Mouse (Mus musculus): ENCODE data around the gene Kpna2. TPM values are rescaled to one million over a fixed set of nuclear protein-coding genes. Genes with fewer than 3 reads are reported as not detected.
"Not testable (repeated sequence)": the region's sequence is repeated elsewhere in the genome, so short reads cannot be mapped to it uniquely, and the experiment has no call there.

Gene Kpna2
- polyA plus RNA-seq, 1 experiment from 2014 or later: 137 TPM

DNA sequence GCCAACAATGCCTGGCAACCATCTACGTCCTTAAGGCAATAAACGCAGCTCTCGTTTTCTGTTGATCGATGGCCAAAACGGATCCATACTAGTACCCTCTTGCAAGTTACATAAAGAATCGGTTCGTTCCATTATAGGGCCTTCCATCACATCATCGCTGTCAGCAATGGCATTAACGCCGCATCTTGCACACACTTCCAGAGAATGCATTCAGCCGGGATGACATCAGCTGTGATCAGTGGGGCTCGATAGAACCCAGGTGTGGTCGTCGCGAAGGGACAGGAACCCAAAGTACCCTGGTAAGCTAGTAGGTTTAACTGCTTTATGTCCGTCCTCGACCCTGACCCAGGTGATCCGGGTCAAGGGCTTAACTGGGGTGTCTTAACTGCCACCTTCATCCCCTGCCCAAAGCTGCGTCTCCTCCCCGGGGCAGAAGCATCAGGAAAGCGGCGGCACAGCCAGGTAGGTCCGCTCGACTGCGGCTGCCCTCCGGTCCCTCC, 640 bp downstream of the Kpna2 start:
- ATAC-seq: peak; percentile 54
- Histone ChIP-seq H3K36me3 (ENCODE audit: control insufficient read depth, insufficient read depth, low read length) (peaks cover 9% of the 10 kb centered on the region; the same call in 1 of the 2 replicates), H3K27ac (ENCODE audit: low read length) (peak overlapping the region; percentile 82), H3K4me2 (ENCODE audit: low read length) (peak overlapping the region; percentile 75), H3K4me1 (ENCODE audit: control insufficient read depth, insufficient read depth, low read length) (peaks cover 12% of the 10 kb centered on the region), H3K9ac (ENCODE audit: low read depth, low read length) (peak overlapping the region; percentile 88), H3K9me3 (replicated peaks; ENCODE audit: control insufficient read depth, low read length, poor library complexity, severe bottlenecking) (no peaks in the 10 kb centered on the region), H3K27me3 (ENCODE audit: control insufficient read depth, insufficient read depth, low read depth, low read length) (no peaks in the 10 kb centered on the region), H3K4me3 (ENCODE audit: low read depth, low read length) (peak overlapping the region; percentile 98)
- WGBS: under 1% methylated on average over 26 of the region's 26 CpGs

DNA sequence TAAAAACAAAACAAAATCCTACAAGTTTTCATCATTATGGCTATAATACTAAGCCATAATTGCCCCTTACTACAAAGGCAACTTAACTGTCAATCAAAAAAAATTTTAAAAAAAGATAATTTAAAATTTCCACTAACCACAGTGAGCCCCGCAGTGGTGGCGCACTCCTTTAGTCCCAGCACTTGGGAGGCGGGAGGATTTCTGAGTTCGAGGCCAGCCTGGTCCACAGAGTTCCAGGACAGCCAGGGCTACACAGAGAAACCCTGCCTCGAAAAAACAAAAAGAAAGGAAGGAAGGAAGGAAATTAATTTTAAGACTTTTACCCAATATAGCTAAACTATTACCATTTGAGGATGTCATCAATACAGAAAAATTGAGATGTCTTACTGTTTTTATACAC, 1.4 kb downstream of the Kpna2 start:
- WGBS: 13% methylated on average over 5 of the region's 5 CpGs
- ATAC-seq: no peak
- no peaks in the 10 kb centered on the region for H3K27me3 ChIP-seq (ENCODE audit: control insufficient read depth, insufficient read depth, low read depth, low read length)
- peak overlapping the region; percentile 98 for H3K4me3 ChIP-seq (ENCODE audit: low read depth, low read length)
- H3K9ac ChIP-seq (ENCODE audit: low read depth, low read length): peak overlapping the region; percentile 88
- H3K9me3 ChIP-seq (replicated peaks; ENCODE audit: control insufficient read depth, low read length, poor library complexity, severe bottlenecking): no peaks in the 10 kb centered on the region
- H3K27ac ChIP-seq (ENCODE audit: low read length): no peak overlapping the region
- peaks cover 9% of the 10 kb centered on the region; the same call in 1 of the 2 replicates for H3K36me3 ChIP-seq (ENCODE audit: control insufficient read depth, insufficient read depth, low read length)
- H3K4me1 ChIP-seq (ENCODE audit: control insufficient read depth, insufficient read depth, low read length): peaks cover 12% of the 10 kb centered on the region
- H3K4me2 ChIP-seq (ENCODE audit: low read length): peak overlapping the region; percentile 75

DNA sequence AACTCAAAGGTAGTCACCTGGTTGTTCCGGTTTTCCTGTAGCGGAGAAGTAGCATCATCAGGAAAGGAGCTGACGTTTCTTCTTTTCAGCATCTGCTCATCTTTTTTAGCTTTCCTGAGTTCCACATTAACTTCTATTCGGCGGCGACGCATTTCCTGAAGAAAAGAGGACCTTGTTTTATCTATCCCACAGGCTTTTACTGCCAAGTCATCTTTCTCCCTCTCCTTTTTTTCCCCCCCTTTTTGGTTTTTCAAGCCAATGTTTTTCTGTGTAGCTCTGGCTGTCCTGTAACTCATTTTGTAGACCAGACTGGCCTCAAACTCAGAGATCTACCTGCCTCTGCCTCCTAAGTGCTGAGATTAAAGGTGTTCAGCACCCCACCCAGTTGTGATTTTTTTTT, 2.8 kb downstream of the Kpna2 start:
- peaks cover 10% of the 10 kb centered on the region; the same call in 1 of the 2 replicates for H3K36me3 ChIP-seq (ENCODE audit: control insufficient read depth, insufficient read depth, low read length)
- not testable (repeated sequence) for H3K27me3 ChIP-seq (ENCODE audit: control insufficient read depth, insufficient read depth, low read depth, low read length); H3K4me3 ChIP-seq (ENCODE audit: low read depth, low read length); ATAC-seq; H3K9ac ChIP-seq (ENCODE audit: low read depth, low read length); H3K27ac ChIP-seq (ENCODE audit: low read length); H3K4me2 ChIP-seq (ENCODE audit: low read length); H3K9me3 ChIP-seq (replicated peaks; ENCODE audit: control insufficient read depth, low read length, poor library complexity, severe bottlenecking)
- 98% methylated on average over 7 of the region's 7 CpGs for WGBS
- H3K4me1 ChIP-seq (ENCODE audit: control insufficient read depth, insufficient read depth, low read length): peaks cover 12% of the 10 kb centered on the region

DNA sequence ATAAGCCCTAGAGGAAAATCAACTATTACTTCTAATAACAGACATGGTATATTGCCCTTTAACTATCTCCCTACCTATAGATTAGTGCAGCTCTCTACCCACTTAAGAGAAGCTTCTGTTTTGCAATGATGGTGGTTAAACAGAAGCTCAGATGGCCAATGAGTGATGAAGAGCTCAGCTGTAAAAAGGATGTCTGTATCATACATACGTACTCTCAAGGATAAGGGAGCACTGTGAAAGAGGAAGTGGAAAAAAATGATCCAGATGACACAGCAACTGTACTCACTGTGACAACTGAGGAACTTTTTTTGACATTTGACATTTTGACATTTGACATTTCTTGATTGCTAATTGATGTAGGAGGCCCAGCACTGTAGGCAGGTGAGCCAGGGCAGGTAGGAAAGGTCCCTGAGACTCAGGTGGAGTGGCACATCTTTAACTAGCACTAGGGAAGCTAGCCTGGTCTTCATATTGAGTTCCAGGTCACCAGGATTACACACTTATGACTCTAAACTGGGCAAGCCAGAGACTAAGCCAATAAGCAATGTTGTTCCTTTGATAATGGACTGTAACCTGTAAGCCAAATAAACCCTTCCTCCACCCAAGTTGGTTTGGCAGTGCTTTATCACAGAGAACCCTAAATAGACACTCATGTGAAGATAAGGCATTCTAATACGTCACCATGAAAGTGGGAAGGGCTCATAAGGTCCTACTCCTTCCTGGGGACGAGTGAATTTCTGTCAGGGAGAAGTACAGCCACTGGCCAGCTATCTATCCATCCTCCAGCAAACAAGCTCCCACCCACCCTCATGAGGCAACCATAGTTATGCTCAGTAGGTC, 4.9 kb downstream of the Kpna2 start:
- H3K4me3 ChIP-seq (ENCODE audit: low read depth, low read length): no peak overlapping the region
- H3K27me3 ChIP-seq (ENCODE audit: control insufficient read depth, insufficient read depth, low read depth, low read length): no peaks in the 10 kb centered on the region
- peaks cover 23% of the 10 kb centered on the region for H3K36me3 ChIP-seq (ENCODE audit: control insufficient read depth, insufficient read depth, low read length)
- H3K27ac ChIP-seq (ENCODE audit: low read length): no peak overlapping the region
- no peak for ATAC-seq
- no peaks in the 10 kb centered on the region for H3K9me3 ChIP-seq (replicated peaks; ENCODE audit: control insufficient read depth, low read length, poor library complexity, severe bottlenecking)
- no peak overlapping the region for H3K4me2 ChIP-seq (ENCODE audit: low read length)
- WGBS: 90% methylated on average over 3 of the region's 3 CpGs
- H3K4me1 ChIP-seq (ENCODE audit: control insufficient read depth, insufficient read depth, low read length): peaks cover 12% of the 10 kb centered on the region
- H3K9ac ChIP-seq (ENCODE audit: low read depth, low read length): no peak overlapping the region

DNA sequence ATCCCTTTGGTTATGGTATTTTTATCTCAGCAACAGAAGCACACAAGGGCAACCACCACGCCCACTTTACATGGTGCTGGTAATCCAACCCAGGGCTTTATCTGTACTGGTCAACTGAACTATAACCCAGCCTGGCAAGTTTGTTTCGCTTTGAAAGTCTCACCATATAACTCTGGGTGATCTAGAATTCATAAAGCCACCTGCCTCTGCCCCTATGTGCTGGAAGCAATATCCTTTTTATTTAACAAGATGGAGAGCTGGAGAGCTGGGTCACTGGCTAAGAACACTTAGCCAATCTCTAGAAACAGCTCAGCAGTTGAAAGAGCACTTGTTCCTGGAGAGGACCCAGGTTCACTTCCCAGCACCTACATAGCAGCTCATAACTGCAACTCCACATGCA, 12.0 kb downstream of the Kpna2 start:
- 86% methylated on average over 2 of the region's 2 CpGs for WGBS
- peaks cover 16% of the 10 kb centered on the region for H3K36me3 ChIP-seq (ENCODE audit: control insufficient read depth, insufficient read depth, low read length)
- no peak overlapping the region for H3K4me2 ChIP-seq (ENCODE audit: low read length)
- H3K4me1 ChIP-seq (ENCODE audit: control insufficient read depth, insufficient read depth, low read length): no peaks in the 10 kb centered on the region
- no peak overlapping the region for H3K4me3 ChIP-seq (ENCODE audit: low read depth, low read length)
- no peaks in the 10 kb centered on the region for H3K9me3 ChIP-seq (replicated peaks; ENCODE audit: control insufficient read depth, low read length, poor library complexity, severe bottlenecking)
- ATAC-seq: no peak
- H3K9ac ChIP-seq (ENCODE audit: low read depth, low read length): no peak overlapping the region
- H3K27ac ChIP-seq (ENCODE audit: low read length): no peak overlapping the region
- H3K27me3 ChIP-seq (ENCODE audit: control insufficient read depth, insufficient read depth, low read depth, low read length): no peaks in the 10 kb centered on the region

DNA sequence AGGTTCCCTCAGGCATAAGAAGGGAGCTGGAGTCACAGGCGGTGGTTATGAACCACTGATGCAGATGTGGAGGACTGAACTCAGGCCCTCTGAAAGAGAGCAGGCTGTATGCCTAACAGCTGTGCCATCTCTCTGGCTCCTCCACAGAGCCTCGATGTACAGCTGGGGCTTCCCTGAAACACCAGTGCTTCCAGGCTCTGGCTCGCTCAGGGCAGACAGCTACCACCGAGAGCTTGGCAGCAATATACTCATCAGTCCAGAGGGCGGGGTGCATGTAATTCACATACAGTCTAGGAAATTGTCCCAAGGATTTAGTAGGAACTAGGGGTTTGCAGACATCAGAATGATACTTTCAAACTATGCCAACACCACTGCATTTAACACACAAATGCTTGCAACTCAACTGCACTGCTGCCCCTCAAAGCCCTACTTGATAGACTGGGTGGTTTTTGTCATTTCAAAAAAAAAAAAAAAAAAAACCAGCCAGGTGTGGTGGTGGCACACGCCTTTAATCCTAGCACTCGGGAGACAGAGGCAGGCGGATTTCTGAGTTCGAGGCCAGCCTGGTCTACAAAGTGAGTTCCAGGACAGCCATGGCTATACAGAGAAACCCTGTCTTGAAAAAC, 13.2 kb downstream of the Kpna2 start:
- WGBS: 86% methylated on average over 9 of the region's 9 CpGs
- not testable (repeated sequence) for ATAC-seq; H3K4me2 ChIP-seq (ENCODE audit: low read length); H3K27ac ChIP-seq (ENCODE audit: low read length); H3K9me3 ChIP-seq (replicated peaks; ENCODE audit: control insufficient read depth, low read length, poor library complexity, severe bottlenecking); H3K27me3 ChIP-seq (ENCODE audit: control insufficient read depth, insufficient read depth, low read depth, low read length); H3K4me1 ChIP-seq (ENCODE audit: control insufficient read depth, insufficient read depth, low read length); H3K9ac ChIP-seq (ENCODE audit: low read depth, low read length); H3K4me3 ChIP-seq (ENCODE audit: low read depth, low read length)
- H3K36me3 ChIP-seq (ENCODE audit: control insufficient read depth, insufficient read depth, low read length): peaks cover 14% of the 10 kb centered on the region

DNA sequence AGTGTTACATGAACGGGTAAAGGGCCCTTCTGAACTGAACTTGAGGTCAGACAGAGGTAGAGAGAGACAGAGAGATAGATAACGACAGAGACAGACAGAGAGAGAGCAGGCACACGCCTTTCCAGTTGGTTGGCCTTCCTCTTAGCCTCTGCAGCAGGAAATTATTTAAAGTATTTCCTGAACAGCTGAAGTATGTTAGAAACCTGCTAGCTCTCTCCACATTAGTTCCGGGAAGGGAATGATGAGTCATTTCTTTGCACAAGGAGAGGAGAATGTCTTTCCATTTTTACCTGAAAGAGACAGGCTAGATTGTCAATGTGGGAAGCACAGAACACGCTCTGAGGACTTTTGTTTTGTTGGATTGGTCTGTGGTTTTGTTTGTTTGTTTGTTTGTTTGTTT, 17.0 kb downstream of the Kpna2 start:
- Histone ChIP-seq H3K4me1 (ENCODE audit: control insufficient read depth, insufficient read depth, low read length) (no peaks in the 10 kb centered on the region), H3K4me2 (ENCODE audit: low read length) (no peak overlapping the region), H3K36me3 (ENCODE audit: control insufficient read depth, insufficient read depth, low read length) (no peaks in the 10 kb centered on the region), H3K9me3 (replicated peaks; ENCODE audit: control insufficient read depth, low read length, poor library complexity, severe bottlenecking) (no peaks in the 10 kb centered on the region), H3K27me3 (ENCODE audit: control insufficient read depth, insufficient read depth, low read depth, low read length) (no peaks in the 10 kb centered on the region), H3K27ac (ENCODE audit: low read length) (no peak overlapping the region), H3K9ac (ENCODE audit: low read depth, low read length) (no peak overlapping the region), H3K4me3 (ENCODE audit: low read depth, low read length) (no peak overlapping the region)
- 65% methylated on average over 5 of the region's 5 CpGs for WGBS
- ATAC-seq: no peak

DNA sequence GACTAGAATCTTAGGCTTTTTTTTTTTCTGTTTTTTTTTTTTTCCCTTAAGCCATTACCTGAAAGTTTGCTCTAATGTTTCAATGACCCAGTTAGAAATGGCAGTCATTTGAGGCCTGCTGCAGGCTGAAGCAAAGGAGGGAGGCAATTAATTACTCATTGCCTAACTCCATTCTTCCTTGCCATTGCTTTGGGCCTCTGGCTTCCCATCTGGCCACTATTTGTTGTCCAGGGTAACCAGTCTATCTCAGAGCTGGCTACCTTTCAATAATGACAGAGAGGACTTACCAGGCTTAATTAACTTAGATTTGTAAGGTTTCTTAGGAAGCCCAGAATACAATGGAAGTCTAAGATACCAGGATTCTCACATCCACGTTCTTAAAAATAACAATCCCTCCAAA, 17.6 kb downstream of the Kpna2 start:
- no peak for ATAC-seq
- WGBS: 10% methylated on average over 1 of the region's 1 CpGs
- H3K4me2 ChIP-seq (ENCODE audit: low read length): no peak overlapping the region
- no peak overlapping the region for H3K27ac ChIP-seq (ENCODE audit: low read length)
- H3K4me1 ChIP-seq (ENCODE audit: control insufficient read depth, insufficient read depth, low read length): no peaks in the 10 kb centered on the region
- H3K9me3 ChIP-seq (replicated peaks; ENCODE audit: control insufficient read depth, low read length, poor library complexity, severe bottlenecking): no peaks in the 10 kb centered on the region
- no peak overlapping the region for H3K4me3 ChIP-seq (ENCODE audit: low read depth, low read length)
- H3K36me3 ChIP-seq (ENCODE audit: control insufficient read depth, insufficient read depth, low read length): no peaks in the 10 kb centered on the region
- H3K27me3 ChIP-seq (ENCODE audit: control insufficient read depth, insufficient read depth, low read depth, low read length): no peaks in the 10 kb centered on the region
- H3K9ac ChIP-seq (ENCODE audit: low read depth, low read length): no peak overlapping the region

DNA sequence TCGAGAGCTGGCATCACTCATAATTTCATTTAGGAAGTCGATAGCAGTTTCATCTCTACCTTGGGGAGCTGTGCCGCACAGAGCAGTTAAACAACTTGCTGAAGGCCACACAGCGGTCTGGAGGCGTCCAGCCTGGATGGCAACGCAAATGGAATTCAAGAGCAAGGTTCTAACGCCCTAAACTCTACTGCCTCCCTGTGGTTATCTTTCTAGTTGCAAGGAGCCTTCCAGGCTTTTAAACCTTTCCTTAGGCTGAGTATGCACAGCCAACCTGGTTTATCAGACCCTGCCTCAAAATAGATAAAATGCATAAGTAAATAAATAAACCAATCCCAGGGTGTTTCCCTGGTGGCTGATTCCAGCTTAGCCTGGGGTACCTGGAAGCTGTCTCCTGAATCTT, 18.9 kb downstream of the Kpna2 start:
- no peak overlapping the region for H3K9ac ChIP-seq (ENCODE audit: low read depth, low read length)
- H3K27ac ChIP-seq (ENCODE audit: low read length): no peak overlapping the region
- ATAC-seq: no peak
- no peak overlapping the region for H3K4me3 ChIP-seq (ENCODE audit: low read depth, low read length)
- no peaks in the 10 kb centered on the region for H3K9me3 ChIP-seq (replicated peaks; ENCODE audit: control insufficient read depth, low read length, poor library complexity, severe bottlenecking)
- 25% methylated on average over 7 of the region's 7 CpGs for WGBS
- H3K27me3 ChIP-seq (ENCODE audit: control insufficient read depth, insufficient read depth, low read depth, low read length): no peaks in the 10 kb centered on the region
- no peaks in the 10 kb centered on the region for H3K4me1 ChIP-seq (ENCODE audit: control insufficient read depth, insufficient read depth, low read length)
- no peak overlapping the region for H3K4me2 ChIP-seq (ENCODE audit: low read length)
- H3K36me3 ChIP-seq (ENCODE audit: control insufficient read depth, insufficient read depth, low read length): no peaks in the 10 kb centered on the region
